Mouse (Mus musculus): ENCODE data around the gene Ghrh. TPM values are rescaled to one million over a fixed set of nuclear protein-coding genes. Genes with fewer than 3 reads are reported as not detected.
"Not testable (repeated sequence)": the region's sequence is repeated elsewhere in the genome, so short reads cannot be mapped to it uniquely, and the experiment has no call there.

Ghrh gene
- polyA plus RNA-seq (2015; fragmentation: Nextera tagmentation; extraction: Ambion mirVana) = not detected in 2 replicates

- WGBS = 63% methylated on average over 26 of the region's 26 CpGs
- no peak within 1 kb of the TSS for H3K4me2 ChIP-seq (ENCODE audit: low read depth, low read length)
- H3K4me3 ChIP-seq (ENCODE audit: low read length) = no peak within 1 kb of the TSS
- H3K27ac ChIP-seq (ENCODE audit: low read length) = peak within 1 kb of the TSS; percentile 41
- H3K36me3 ChIP-seq (ENCODE audit: control insufficient read depth, insufficient read depth) = no peaks in the 10 kb centered on the region
- peak within 1 kb of the TSS; percentile 17; the same call in 1 of the 2 replicates for H3K9ac ChIP-seq (ENCODE audit: low read length)
- H3K27me3 ChIP-seq (ENCODE audit: control insufficient read depth, insufficient read depth, low read length) = no peaks in the 10 kb centered on the region
- peaks cover 4% of the 10 kb centered on the region; the same call in 1 of the 2 replicates for H3K4me1 ChIP-seq (ENCODE audit: control insufficient read depth, insufficient read depth, low read length)
- H3K9me3 ChIP-seq (replicated peaks; ENCODE audit: control insufficient read depth, low read length) = no peaks in the 10 kb centered on the region
- peak; percentile 55; the same call in 1 of the 2 replicates for ATAC-seq (replicated peaks; ENCODE audit: extremely low read depth, insufficient read depth, low FRiP score)
Observed at GRCm38 (mm10) chr2:157347361-157348159, at the start of gene Ghrh. TSS of gene Ghrh (minus strand) at chr2:157347506.

DNA sequence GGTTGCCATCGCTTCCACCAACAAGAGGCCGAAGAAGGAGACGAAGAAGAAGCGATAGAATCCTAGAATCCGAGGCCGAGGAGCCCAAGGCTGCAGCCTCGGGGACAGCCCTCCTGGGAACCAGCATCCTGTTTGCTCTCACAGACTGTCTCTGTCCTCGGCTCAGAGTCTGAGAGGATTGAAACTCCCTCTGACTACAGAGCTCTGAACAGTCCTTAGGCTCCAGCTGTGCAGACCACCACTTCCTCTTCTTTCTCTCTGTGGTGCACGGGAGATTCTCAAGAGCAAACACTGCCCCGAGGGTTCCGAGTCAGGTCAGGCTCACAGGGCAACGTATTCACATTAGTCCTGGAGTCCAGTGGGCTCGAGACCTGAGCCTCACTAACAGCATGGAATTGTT, 48.7 kb upstream of the Ghrh start:
- WGBS = 63% methylated on average over 13 of the region's 13 CpGs

GRCm38 (mm10) chr2:157395371-157395770, 48.1 kb upstream of the Ghrh start:
- peaks cover 18% of the 10 kb centered on the region for H3K36me3 ChIP-seq (ENCODE audit: control insufficient read depth, insufficient read depth)
- ATAC-seq (replicated peaks; ENCODE audit: extremely low read depth, insufficient read depth, low FRiP score) = 0 out of 2 replicates have a peak, but pooled peaks have one; percentile 20
- H3K4me2 ChIP-seq (ENCODE audit: low read depth, low read length) = no peak overlapping the region
- no peaks in the 10 kb centered on the region for H3K27me3 ChIP-seq (ENCODE audit: control insufficient read depth, insufficient read depth, low read length)
- H3K27ac ChIP-seq (ENCODE audit: low read length) = peak overlapping the region; percentile 52; the same call in 1 of the 2 replicates
- H3K4me1 ChIP-seq (ENCODE audit: control insufficient read depth, insufficient read depth, low read length) = 0 out of 2 replicates have a peak, but pooled peaks cover 2% of the 10 kb centered on the region
- no peaks in the 10 kb centered on the region for H3K9me3 ChIP-seq (replicated peaks; ENCODE audit: control insufficient read depth, low read length)
- WGBS = 63% methylated on average over 5 of the region's 5 CpGs
- H3K9ac ChIP-seq (ENCODE audit: low read length) = no peak overlapping the region
- no peak overlapping the region for H3K4me3 ChIP-seq (ENCODE audit: low read length)

More for the DNA sequence above, 48.7 kb upstream of the Ghrh start:
- H3K4me2 ChIP-seq (ENCODE audit: low read depth, low read length) = no peak overlapping the region
- peak; percentile 50; the same call in 1 of the 2 replicates for ATAC-seq (replicated peaks; ENCODE audit: extremely low read depth, insufficient read depth, low FRiP score)
- H3K27ac ChIP-seq (ENCODE audit: low read length) = peak overlapping the region; percentile 52
- H3K9me3 ChIP-seq (replicated peaks; ENCODE audit: control insufficient read depth, low read length) = no peaks in the 10 kb centered on the region
- no peak overlapping the region for H3K9ac ChIP-seq (ENCODE audit: low read length)
- H3K4me1 ChIP-seq (ENCODE audit: control insufficient read depth, insufficient read depth, low read length) = 0 out of 2 replicates have a peak, but pooled peaks cover 2% of the 10 kb centered on the region
- no peak overlapping the region for H3K4me3 ChIP-seq (ENCODE audit: low read length)
- H3K27me3 ChIP-seq (ENCODE audit: control insufficient read depth, insufficient read depth, low read length) = no peaks in the 10 kb centered on the region
- H3K36me3 ChIP-seq (ENCODE audit: control insufficient read depth, insufficient read depth) = peaks cover 18% of the 10 kb centered on the region

GRCm38 (mm10) chr2:157394868-157395267, 47.6 kb upstream of the Ghrh start:
- 0 out of 2 replicates have a peak, but pooled peaks cover 2% of the 10 kb centered on the region for H3K4me1 ChIP-seq (ENCODE audit: control insufficient read depth, insufficient read depth, low read length)
- no peak overlapping the region for H3K9ac ChIP-seq (ENCODE audit: low read length)
- H3K27ac ChIP-seq (ENCODE audit: low read length) = no peak overlapping the region
- ATAC-seq (replicated peaks; ENCODE audit: extremely low read depth, insufficient read depth, low FRiP score) = no peak
- H3K27me3 ChIP-seq (ENCODE audit: control insufficient read depth, insufficient read depth, low read length) = no peaks in the 10 kb centered on the region
- no peak overlapping the region for H3K4me2 ChIP-seq (ENCODE audit: low read depth, low read length)
- no peaks in the 10 kb centered on the region for H3K9me3 ChIP-seq (replicated peaks; ENCODE audit: control insufficient read depth, low read length)
- no peak overlapping the region for H3K4me3 ChIP-seq (ENCODE audit: low read length)
- peaks cover 18% of the 10 kb centered on the region for H3K36me3 ChIP-seq (ENCODE audit: control insufficient read depth, insufficient read depth)
- WGBS = 56% methylated on average over 6 of the region's 6 CpGs

DNA sequence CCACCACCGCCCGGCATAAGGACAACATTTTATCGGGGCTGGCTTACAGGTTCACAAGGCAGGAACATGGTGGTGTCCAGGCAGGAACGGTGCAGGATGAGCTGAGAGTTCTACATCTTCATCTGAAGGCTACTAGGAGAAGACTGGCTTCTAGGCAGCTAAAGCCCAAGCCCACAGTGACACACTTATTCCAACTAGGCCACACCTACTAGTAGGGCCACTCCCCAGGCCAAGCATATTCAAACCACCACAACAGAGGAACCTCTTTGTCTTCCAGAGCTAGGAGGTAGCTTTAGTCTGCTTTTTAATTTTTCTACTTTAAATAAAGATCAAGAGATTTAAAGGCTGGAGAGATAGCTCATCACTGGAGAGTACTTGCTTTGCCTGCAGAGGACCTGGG, 46.2 kb upstream of the Ghrh start:
- Histone ChIP-seq H3K27ac (ENCODE audit: low read length) (no peak overlapping the region), H3K4me3 (ENCODE audit: low read length) (no peak overlapping the region), H3K4me1 (ENCODE audit: control insufficient read depth, insufficient read depth, low read length) (0 out of 2 replicates have a peak, but pooled peaks cover 2% of the 10 kb centered on the region), H3K9ac (ENCODE audit: low read length) (no peak overlapping the region), H3K27me3 (ENCODE audit: control insufficient read depth, insufficient read depth, low read length) (no peaks in the 10 kb centered on the region), H3K36me3 (ENCODE audit: control insufficient read depth, insufficient read depth) (peaks cover 18% of the 10 kb centered on the region), H3K4me2 (ENCODE audit: low read depth, low read length) (no peak overlapping the region), H3K9me3 (replicated peaks; ENCODE audit: control insufficient read depth, low read length) (no peaks in the 10 kb centered on the region)
- 98% methylated on average over 4 of the region's 4 CpGs for WGBS
- no peak for ATAC-seq (replicated peaks; ENCODE audit: extremely low read depth, insufficient read depth, low FRiP score)

- Histone ChIP-seq H3K27ac (ENCODE audit: low read length) (no peak overlapping the region), H3K9ac (ENCODE audit: low read length) (no peak overlapping the region), H3K4me2 (ENCODE audit: low read depth, low read length) (no peak overlapping the region), H3K9me3 (replicated peaks; ENCODE audit: control insufficient read depth, low read length) (no peaks in the 10 kb centered on the region), H3K4me1 (ENCODE audit: control insufficient read depth, insufficient read depth, low read length) (0 out of 2 replicates have a peak, but pooled peaks cover 2% of the 10 kb centered on the region), H3K4me3 (ENCODE audit: low read length) (no peak overlapping the region), H3K36me3 (ENCODE audit: control insufficient read depth, insufficient read depth) (0 out of 2 replicates have a peak, but pooled peaks cover 13% of the 10 kb centered on the region), H3K27me3 (ENCODE audit: control insufficient read depth, insufficient read depth, low read length) (no peaks in the 10 kb centered on the region)
- no peak for ATAC-seq (replicated peaks; ENCODE audit: extremely low read depth, insufficient read depth, low FRiP score)
- 95% methylated on average over 2 of the region's 2 CpGs for WGBS
Observed at GRCm38 (mm10) chr2:157392331-157392730, 45.0 kb upstream of the Ghrh start.

DNA sequence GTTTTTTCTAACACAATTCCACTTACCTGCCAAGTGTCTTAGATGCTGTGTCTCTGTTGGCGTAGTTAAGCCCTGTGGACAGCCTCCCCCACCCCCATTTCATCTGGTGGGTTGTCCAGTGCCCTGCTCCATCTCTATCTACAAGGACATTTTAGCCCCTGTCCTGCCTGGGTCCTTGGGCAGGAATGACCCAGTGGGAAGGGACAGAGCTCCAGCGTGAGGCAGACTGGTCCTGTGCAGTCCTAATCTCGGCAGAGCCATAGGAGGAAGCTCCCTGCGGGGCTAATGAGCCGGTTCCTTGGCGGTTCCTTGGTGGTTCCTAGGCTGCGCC, 42.2 kb upstream of the Ghrh start:
- H3K4me3 ChIP-seq (ENCODE audit: low read length) = no peak overlapping the region
- ATAC-seq (replicated peaks; ENCODE audit: extremely low read depth, insufficient read depth, low FRiP score) = no peak
- H3K9me3 ChIP-seq (replicated peaks; ENCODE audit: control insufficient read depth, low read length) = no peaks in the 10 kb centered on the region
- no peaks in the 10 kb centered on the region for H3K4me1 ChIP-seq (ENCODE audit: control insufficient read depth, insufficient read depth, low read length)
- H3K36me3 ChIP-seq (ENCODE audit: control insufficient read depth, insufficient read depth) = 0 out of 2 replicates have a peak, but pooled peaks cover 2% of the 10 kb centered on the region
- no peak overlapping the region for H3K4me2 ChIP-seq (ENCODE audit: low read depth, low read length)
- no peaks in the 10 kb centered on the region for H3K27me3 ChIP-seq (ENCODE audit: control insufficient read depth, insufficient read depth, low read length)
- WGBS = 84% methylated on average over 7 of the region's 7 CpGs
- H3K9ac ChIP-seq (ENCODE audit: low read length) = no peak overlapping the region
- H3K27ac ChIP-seq (ENCODE audit: low read length) = no peak overlapping the region

DNA sequence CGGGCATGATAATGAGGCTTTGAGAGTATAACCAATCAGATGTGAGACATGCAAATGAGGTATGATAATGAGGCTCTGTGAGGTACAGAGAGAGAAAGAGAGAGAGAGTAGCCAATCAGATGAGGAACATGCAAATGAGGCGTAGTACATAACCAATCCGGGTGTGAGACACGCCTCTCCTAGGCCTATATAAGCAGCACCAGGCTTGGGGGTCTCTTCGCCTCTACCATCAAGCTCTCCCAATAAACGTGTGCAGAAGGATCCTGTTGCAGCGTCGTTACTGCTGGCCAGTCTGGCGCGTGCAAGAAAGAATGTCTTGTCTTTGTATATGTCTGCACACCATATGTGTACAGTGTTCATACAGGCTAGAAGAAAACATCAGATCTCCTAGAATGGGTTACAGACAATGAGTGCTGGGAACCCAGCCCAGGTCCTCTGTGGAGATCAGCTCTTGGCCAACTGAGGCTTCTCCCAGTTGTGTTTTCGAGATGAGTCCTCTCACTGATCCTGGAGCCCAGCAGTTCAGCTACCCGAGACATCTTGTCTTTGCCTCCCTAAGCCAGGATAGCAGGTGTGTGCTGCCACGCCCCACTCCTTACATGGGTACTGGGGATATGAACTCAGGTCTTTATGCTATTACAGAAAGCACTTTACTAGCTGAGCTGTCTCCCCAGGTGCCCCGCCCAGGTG, 41.7 kb upstream of the Ghrh start:
- not testable (repeated sequence) for ATAC-seq (replicated peaks; ENCODE audit: extremely low read depth, insufficient read depth, low FRiP score); H3K4me2 ChIP-seq (ENCODE audit: low read depth, low read length); H3K4me3 ChIP-seq (ENCODE audit: low read length); H3K9me3 ChIP-seq (replicated peaks; ENCODE audit: control insufficient read depth, low read length); H3K27ac ChIP-seq (ENCODE audit: low read length); H3K4me1 ChIP-seq (ENCODE audit: control insufficient read depth, insufficient read depth, low read length); H3K36me3 ChIP-seq (ENCODE audit: control insufficient read depth, insufficient read depth); H3K9ac ChIP-seq (ENCODE audit: low read length); H3K27me3 ChIP-seq (ENCODE audit: control insufficient read depth, insufficient read depth, low read length)
- WGBS = 95% methylated on average over 14 of the region's 14 CpGs

- Histone ChIP-seq H3K9ac (ENCODE audit: low read length) (no peak overlapping the region), H3K4me3 (ENCODE audit: low read length) (no peak overlapping the region), H3K36me3 (ENCODE audit: control insufficient read depth, insufficient read depth) (peaks cover 15% of the 10 kb centered on the region), H3K27ac (ENCODE audit: low read length) (no peak overlapping the region), H3K4me1 (ENCODE audit: control insufficient read depth, insufficient read depth, low read length) (no peaks in the 10 kb centered on the region), H3K9me3 (replicated peaks; ENCODE audit: control insufficient read depth, low read length) (no peaks in the 10 kb centered on the region), H3K27me3 (ENCODE audit: control insufficient read depth, insufficient read depth, low read length) (no peaks in the 10 kb centered on the region), H3K4me2 (ENCODE audit: low read depth, low read length) (no peak overlapping the region)
- ATAC-seq (replicated peaks; ENCODE audit: extremely low read depth, insufficient read depth, low FRiP score) = no peak
- 91% methylated on average over 4 of the region's 4 CpGs for WGBS
Observed at GRCm38 (mm10) chr2:157384836-157385235, 37.5 kb upstream of the Ghrh start.

Data from heart, embryonic 16.5 days (tissue).